Mouse (Mus musculus) cortical plate, adult 2 months (tissue): ENCODE measurements around the gene Tmem211. TPM values are rescaled to one million over a fixed set of nuclear protein-coding genes. Genes with fewer than 3 reads are reported as not detected.

Source experiments
- H3K27ac ChIP-seq: fragments of 200-500 bp; 2 replicates; pipeline ENCODE4 v1.5.1; 2012; ENCODE audit warnings: low read length, control low read depth, inconsistent platforms; ENCODE audit not compliant: insufficient read depth
- H3K4me1 ChIP-seq: fragments of 200-500 bp; 2 replicates; pipeline ENCODE4 v1.6.1; 2011; ENCODE audit warnings: low read length; ENCODE audit not compliant: control insufficient read depth, insufficient read depth
- H3K4me3 ChIP-seq: fragments of 200-500 bp; 2 replicates; pipeline ENCODE4 v1.5.1; 2011; ENCODE audit warnings: mild to moderate bottlenecking, low read length, control low read depth; ENCODE audit not compliant: insufficient read depth
- CTCF ChIP-seq: fragments of 200-500 bp; IDR thresholded peaks from 2 replicates; pipeline ENCODE4 v1.5.1; 2011; ENCODE audit warnings: mild to moderate bottlenecking, control low read depth, low read length; ENCODE audit not compliant: insufficient read depth; ENCODE audit errors: extremely low read depth
- POLR2A ChIP-seq: fragments of 200-500 bp; IDR thresholded peaks from 2 replicates; pipeline ENCODE4 v1.6.1; 2011; ENCODE audit warnings: mild to moderate bottlenecking, low read length, control low read depth; ENCODE audit not compliant: insufficient read depth; ENCODE audit errors: extremely low read depth
- polyA plus RNA-seq: library from polyadenylated mRNA; depleted of rRNA; stranded (reverse); fragments of >200 nt; gene quantifications from 2 replicates; pipeline ENCODE4 v1.2.3, GENCODE M21; 2012; rRNA removed

Gene Tmem211
- polyA plus RNA-seq: not detected in 2 replicates

- TF ChIP-seq POLR2A (no peak), CTCF (peak; percentile 91)
- H3K27ac ChIP-seq: no peak within 1 kb of the TSS
- no peak within 1 kb of the TSS for H3K4me3 ChIP-seq
- no peaks in the 10 kb centered on the region for H3K4me1 ChIP-seq
Measured at GRCm38 (mm10) chr5:113226632-113227102, at the start of gene Tmem211. Gene Tmem211, plus strand, starts transcription at chr5:113226909.

- no peak for TF ChIP-seq POLR2A
- TF ChIP-seq CTCF: no peak
- no peaks in the 10 kb centered on the region; the same call in 1 of the 2 replicates for H3K4me1 ChIP-seq
- no peak overlapping the region for H3K4me3 ChIP-seq
- no peak overlapping the region for H3K27ac ChIP-seq
Measured at GRCm38 (mm10) chr5:113179451-113179842, 47.3 kb upstream of the Tmem211 start.

GRCm38 (mm10) chr5:113179843-113180682 is 46.6 kb upstream of the Tmem211 start:
- no peak for TF ChIP-seq POLR2A
- peak; percentile 88 for TF ChIP-seq CTCF
- Histone ChIP-seq H3K27ac (no peak overlapping the region), H3K4me1 (no peaks in the 10 kb centered on the region; the same call in 1 of the 2 replicates), H3K4me3 (no peak overlapping the region)

GRCm38 (mm10) chr5:113180755-113181154 is 46.0 kb upstream of the Tmem211 start:
- H3K27ac ChIP-seq: no peak overlapping the region
- H3K4me1 ChIP-seq: no peaks in the 10 kb centered on the region; the same call in 1 of the 2 replicates
- TF ChIP-seq CTCF: no peak
- TF ChIP-seq POLR2A: no peak
- no peak overlapping the region for H3K4me3 ChIP-seq

GRCm38 (mm10) chr5:113181441-113181840 is 45.3 kb upstream of the Tmem211 start:
- TF ChIP-seq POLR2A: no peak
- no peak for TF ChIP-seq CTCF
- no peaks in the 10 kb centered on the region; the same call in 1 of the 2 replicates for H3K4me1 ChIP-seq
- no peak overlapping the region for H3K4me3 ChIP-seq
- H3K27ac ChIP-seq: no peak overlapping the region

- H3K4me1 ChIP-seq: peaks cover 3% of the 10 kb centered on the region; the same call in 1 of the 2 replicates
- TF ChIP-seq CTCF (no peak), POLR2A (no peak)
- H3K27ac ChIP-seq: no peak overlapping the region
- H3K4me3 ChIP-seq: no peak overlapping the region
Measured at GRCm38 (mm10) chr5:113190558-113190957, 36.2 kb upstream of the Tmem211 start.

GRCm38 (mm10) chr5:113191901-113192300 is 34.8 kb upstream of the Tmem211 start:
- TF ChIP-seq POLR2A (no peak), CTCF (no peak)
- Histone ChIP-seq H3K4me1 (peaks cover 7% of the 10 kb centered on the region; the same call in 1 of the 2 replicates), H3K4me3 (peak overlapping the region; percentile 44; the same call in 1 of the 2 replicates), H3K27ac (no peak overlapping the region)

- Histone ChIP-seq H3K4me1 (peaks cover 10% of the 10 kb centered on the region; the same call in 1 of the 2 replicates), H3K27ac (peak overlapping the region; percentile 30; the same call in 1 of the 2 replicates), H3K4me3 (peak overlapping the region; percentile 44)
- no peak for TF ChIP-seq CTCF
- peak; percentile 72; the same call in 1 of the 2 replicates for TF ChIP-seq POLR2A
Measured at GRCm38 (mm10) chr5:113193762-113194161, 32.9 kb upstream of the Tmem211 start.

GRCm38 (mm10) chr5:113195451-113195850 is 31.3 kb upstream of the Tmem211 start:
- peak overlapping the region; percentile 7 for H3K27ac ChIP-seq
- no peak overlapping the region for H3K4me3 ChIP-seq
- TF ChIP-seq CTCF (no peak), POLR2A (no peak)
- H3K4me1 ChIP-seq: peaks cover 10% of the 10 kb centered on the region
